Mouse (Mus musculus) left cerebral cortex, postnatal 4 days (tissue): ENCODE data around the gene Rbms2. TPM values are rescaled to one million over a fixed set of nuclear protein-coding genes. Genes with fewer than 3 reads are reported as not detected.
"Not testable (repeated sequence)": the region's sequence is repeated elsewhere in the genome, so short reads cannot be mapped to it uniquely, and the experiment has no call there.

Experiments used
- DNase-seq: peaks from one replicate; pipeline ENCODE4 v3.0.0-alpha.2; 2022
- intact Hi-C: fragments of 180-260 bp; cut with DNase I; formaldehyde crosslinking; loops from one replicate; pipeline ENCODE4 v1.15.1; 2025
- total RNA-seq, 2 experiments: library from RNA; stranded (reverse); gene quantifications; 2 replicates each; pipeline ENCODE4 v1.2.3; 2021

Rbms2 gene
- total RNA-seq, 2 experiments from 2014 or later: 12.7 to 13.0 TPM

- intact Hi-C loops: no loop called here
- DNase-seq: peak; percentile 99
Observed at GRCm38 (mm10) chr10:128194024-128194550, 14.0 kb upstream of the Rbms2 start, which contains the start of gene Gls2. Gene Gls2 (plus strand): TSS chr10:128194457.

GRCm38 (mm10) chr10:128193113-128193512 is 13.0 kb upstream of the Rbms2 start:
- intact Hi-C loops: no loop called here
- no peak for DNase-seq

- intact Hi-C loops, DNase-seq: not testable (repeated sequence)
Observed at GRCm38 (mm10) chr10:128192030-128192766, 12.1 kb upstream of the Rbms2 start.

- intact Hi-C loops: no loop called here
- DNase-seq: no peak
Observed at GRCm38 (mm10) chr10:128191472-128191871, 11.4 kb upstream of the Rbms2 start.

- intact Hi-C loops: loop anchor here (5.0 kb wide), 2 partner anchors 46 to 96 kb away; partner anchors contain the start of gene Baz2a
- peak; percentile 79 for DNase-seq
Observed at GRCm38 (mm10) chr10:128188242-128188877, 8.3 kb upstream of the Rbms2 start.

- intact Hi-C loops: loop anchor here (5.0 kb wide), 2 partner anchors 45 to 95 kb away; partner anchors contain the start of gene Baz2a
- no peak for DNase-seq
Observed at GRCm38 (mm10) chr10:128187181-128187605, 7.1 kb upstream of the Rbms2 start.

- intact Hi-C loops: loop anchor here (5.0 kb wide), 2 partner anchors 44 to 94 kb away; partner anchors contain the start of gene Baz2a
- DNase-seq: peak; percentile 79
Observed at GRCm38 (mm10) chr10:128185959-128186358, 5.9 kb upstream of the Rbms2 start.

GRCm38 (mm10) chr10:128185277-128185940 is 5.3 kb upstream of the Rbms2 start:
- DNase-seq: no peak
- intact Hi-C loops: loop anchor here (5.0 kb wide), 2 partner anchors 43 to 93 kb away; partner anchors contain the start of gene Baz2a

- no peak for DNase-seq
- intact Hi-C loops: no loop called here
Observed at GRCm38 (mm10) chr10:128184296-128184695, 4.2 kb upstream of the Rbms2 start.

- intact Hi-C loops: no loop called here
- DNase-seq: no peak
Observed at GRCm38 (mm10) chr10:128177316-128177715, 2.8 kb downstream of the Rbms2 start.

GRCm38 (mm10) chr10:128175996-128176755 is 3.9 kb downstream of the Rbms2 start:
- DNase-seq: peak; percentile 73
- intact Hi-C loops: no loop called here

GRCm38 (mm10) chr10:128175302-128175701 is 4.8 kb downstream of the Rbms2 start:
- intact Hi-C loops: no loop called here
- DNase-seq: no peak

- DNase-seq, intact Hi-C loops: not testable (repeated sequence)
Observed at GRCm38 (mm10) chr10:128171348-128171747, 8.7 kb downstream of the Rbms2 start.

- intact Hi-C loops: no loop called here
Observed at GRCm38 (mm10) chr10:128167091-128167490, 13.0 kb downstream of the Rbms2 start.

GRCm38 (mm10) chr10:128165726-128166125 is 14.4 kb downstream of the Rbms2 start:
- intact Hi-C loops, DNase-seq: not testable (repeated sequence)

More at GRCm38 (mm10) chr10:128167091-128167490, 13.0 kb downstream of the Rbms2 start:
- no peak for DNase-seq

GRCm38 (mm10) chr10:128153978-128154377 is 26.1 kb downstream of the Rbms2 start:
- intact Hi-C loops: no loop called here
- no peak for DNase-seq

GRCm38 (mm10) chr10:128150941-128151340 is 29.2 kb downstream of the Rbms2 start:
- intact Hi-C loops: no loop called here
- no peak for DNase-seq

- intact Hi-C loops: no loop called here
- DNase-seq: no peak
Observed at GRCm38 (mm10) chr10:128149592-128149991, 30.5 kb downstream of the Rbms2 start.

- no peak for DNase-seq
- intact Hi-C loops: no loop called here
Observed at GRCm38 (mm10) chr10:128148789-128149365, 31.2 kb downstream of the Rbms2 start.

GRCm38 (mm10) chr10:128144961-128145360 is 35.1 kb downstream of the Rbms2 start:
- intact Hi-C loops: loop anchor here (5.0 kb wide), 1 partner anchor 42 kb away; no protein-coding TSS in a partner anchor
- no peak for DNase-seq
